Mouse (Mus musculus): Measurements from ENCODE around the gene Kcne1l.
A peak's percentile ranks its signal among the peaks of the same experiment; 100 is the strongest.

Gene Kcne1l

GRCm38 (mm10) chrX:142305869-142306581 is at the start of gene Kcne1l:
Gene Kcne1l, minus strand, starts transcription at chrX:142306294.
- no peak for DNase-seq (ENCODE audit: low spot score in 2 of 2)

- DNase-seq (ENCODE audit: low spot score in 2 of 2), result no peak
Observed at GRCm38 (mm10) chrX:142336207-142336606, 30.1 kb upstream of the Kcne1l start.

GRCm38 (mm10) chrX:142335502-142335901 is 29.4 kb upstream of the Kcne1l start:
- DNase-seq (ENCODE audit: low spot score in 2 of 2), result no peak

GRCm38 (mm10) chrX:142325760-142326159 is 19.7 kb upstream of the Kcne1l start:
- DNase-seq (ENCODE audit: low spot score in 2 of 2), result no peak

GRCm38 (mm10) chrX:142316106-142316505 is 10.0 kb upstream of the Kcne1l start:
- no peak for DNase-seq (ENCODE audit: low spot score in 2 of 2)

- DNase-seq (ENCODE audit: low spot score in 2 of 2), result no peak
Observed at GRCm38 (mm10) chrX:142315270-142315669, 9.2 kb upstream of the Kcne1l start.

GRCm38 (mm10) chrX:142314307-142315024 is 8.4 kb upstream of the Kcne1l start:
- peak; percentile 24 to 58 for DNase-seq (ENCODE audit: low spot score in 2 of 2)

- DNase-seq (ENCODE audit: low spot score in 2 of 2), result no peak
Observed at GRCm38 (mm10) chrX:142310431-142310830, 4.3 kb upstream of the Kcne1l start.

- DNase-seq (ENCODE audit: low spot score in 2 of 2), result no peak
Observed at GRCm38 (mm10) chrX:142305010-142305868, 855 bp downstream of the Kcne1l start.

GRCm38 (mm10) chrX:142304592-142304991 is 1.5 kb downstream of the Kcne1l start:
- DNase-seq (ENCODE audit: low spot score in 2 of 2), result no peak

GRCm38 (mm10) chrX:142303456-142303855 is 2.6 kb downstream of the Kcne1l start:
- DNase-seq (ENCODE audit: low spot score in 2 of 2), result no peak

GRCm38 (mm10) chrX:142285905-142286304 is 20.2 kb downstream of the Kcne1l start:
- DNase-seq (ENCODE audit: low spot score in 2 of 2), result no peak

GRCm38 (mm10) chrX:142276573-142276972 is 29.5 kb downstream of the Kcne1l start:
- DNase-seq (ENCODE audit: low spot score in 2 of 2), result no peak

- DNase-seq (ENCODE audit: low spot score in 2 of 2), result no peak
Observed at GRCm38 (mm10) chrX:142276031-142276430, 30.1 kb downstream of the Kcne1l start.
